Mouse (Mus musculus): Measurements from ENCODE around the gene Slc26a3. TPM values are rescaled to one million over a fixed set of nuclear protein-coding genes. Genes with fewer than 3 reads are reported as not detected.

The Slc26a3 gene
- not detected in 2 replicates for polyA plus RNA-seq (2014; fragmentation: Nextera tagmentation; extraction: Ambion mirVana)

- H3K27me3 ChIP-seq (ENCODE audit: control insufficient read depth, insufficient read depth, low read length) = no peaks in the 10 kb centered on the region
- H3K36me3 ChIP-seq (replicated peaks; ENCODE audit: control insufficient read depth, insufficient read depth, low read depth, low read length) = no peaks in the 10 kb centered on the region
- no peak for ATAC-seq (replicated peaks; ENCODE audit: insufficient number of reproducible peaks, low FRiP score, low TSS enrichment, low read depth)
- 81% methylated on average over 3 of the region's 3 CpGs for WGBS
- no peak within 1 kb of the TSS for H3K4me3 ChIP-seq (ENCODE audit: low read depth, low read length)
- no peak within 1 kb of the TSS for H3K27ac ChIP-seq (replicated peaks; ENCODE audit: low read depth, low read length)
- H3K9me3 ChIP-seq (replicated peaks; ENCODE audit: control insufficient read depth, low read length) = no peaks in the 10 kb centered on the region
- H3K4me2 ChIP-seq (ENCODE audit: low read depth, low read length) = no peak within 1 kb of the TSS
- DNase-seq (ENCODE audit: low spot score) = no peak
- H3K9ac ChIP-seq (replicated peaks; ENCODE audit: low read length) = no peak within 1 kb of the TSS
- H3K4me1 ChIP-seq (ENCODE audit: control insufficient read depth, insufficient read depth, low read length) = no peaks in the 10 kb centered on the region
Observed at GRCm38 (mm10) chr12:31390571-31390970, at the start of gene Slc26a3. TSS of gene Slc26a3 (plus strand) at chr12:31390871.

- ATAC-seq (replicated peaks; ENCODE audit: insufficient number of reproducible peaks, low FRiP score, low TSS enrichment, low read depth) (no peak), DNase-seq (ENCODE audit: low spot score) (no peak)
- H3K4me3 ChIP-seq (ENCODE audit: low read depth, low read length) = peak overlapping the region; percentile 97
- H3K27me3 ChIP-seq (ENCODE audit: control insufficient read depth, insufficient read depth, low read length) = no peaks in the 10 kb centered on the region
- no peak overlapping the region for H3K27ac ChIP-seq (replicated peaks; ENCODE audit: low read depth, low read length)
- 29% methylated on average over 15 of the region's 15 CpGs for WGBS
- H3K36me3 ChIP-seq (replicated peaks; ENCODE audit: control insufficient read depth, insufficient read depth, low read depth, low read length) = no peaks in the 10 kb centered on the region; the same call in none of the 2 replicates
- no peaks in the 10 kb centered on the region for H3K4me1 ChIP-seq (ENCODE audit: control insufficient read depth, insufficient read depth, low read length)
- H3K4me2 ChIP-seq (ENCODE audit: low read depth, low read length) = peak overlapping the region; percentile 37
- no peaks in the 10 kb centered on the region for H3K9me3 ChIP-seq (replicated peaks; ENCODE audit: control insufficient read depth, low read length)
- H3K9ac ChIP-seq (replicated peaks; ENCODE audit: low read length) = peak overlapping the region; percentile 84
Observed at GRCm38 (mm10) chr12:31350191-31350943, 40.3 kb upstream of the Slc26a3 start.

GRCm38 (mm10) chr12:31350944-31351928 lies 39.4 kb upstream of the Slc26a3 start, which contains the start of gene Dld:
TSS of gene Dld (minus strand) at chr12:31351453.
- no peaks in the 10 kb centered on the region; the same call in none of the 2 replicates for H3K36me3 ChIP-seq (replicated peaks; ENCODE audit: control insufficient read depth, insufficient read depth, low read depth, low read length)
- H3K9ac ChIP-seq (replicated peaks; ENCODE audit: low read length) = peak within 1 kb of the TSS; percentile 84
- H3K27ac ChIP-seq (replicated peaks; ENCODE audit: low read depth, low read length) = peak within 1 kb of the TSS; percentile 59; the same call in 1 of the 2 replicates
- H3K4me3 ChIP-seq (ENCODE audit: low read depth, low read length) = peak within 1 kb of the TSS; percentile 97
- H3K9me3 ChIP-seq (replicated peaks; ENCODE audit: control insufficient read depth, low read length) = no peaks in the 10 kb centered on the region
- H3K4me2 ChIP-seq (ENCODE audit: low read depth, low read length) = peak within 1 kb of the TSS; percentile 37
- WGBS = 6% methylated on average over 61 of the region's 66 CpGs
- ATAC-seq (replicated peaks; ENCODE audit: insufficient number of reproducible peaks, low FRiP score, low TSS enrichment, low read depth) = peak; percentile 99
- no peaks in the 10 kb centered on the region for H3K4me1 ChIP-seq (ENCODE audit: control insufficient read depth, insufficient read depth, low read length)
- H3K27me3 ChIP-seq (ENCODE audit: control insufficient read depth, insufficient read depth, low read length) = no peaks in the 10 kb centered on the region
- peak; percentile 98 for DNase-seq (ENCODE audit: low spot score)

- no peaks in the 10 kb centered on the region for H3K4me1 ChIP-seq (ENCODE audit: control insufficient read depth, insufficient read depth, low read length)
- WGBS = 73% methylated on average over 3 of the region's 3 CpGs
- H3K4me3 ChIP-seq (ENCODE audit: low read depth, low read length) = no peak overlapping the region
- no peaks in the 10 kb centered on the region for H3K36me3 ChIP-seq (replicated peaks; ENCODE audit: control insufficient read depth, insufficient read depth, low read depth, low read length)
- no peaks in the 10 kb centered on the region for H3K27me3 ChIP-seq (ENCODE audit: control insufficient read depth, insufficient read depth, low read length)
- ATAC-seq (replicated peaks; ENCODE audit: insufficient number of reproducible peaks, low FRiP score, low TSS enrichment, low read depth) = no peak
- no peak for DNase-seq (ENCODE audit: low spot score)
- no peaks in the 10 kb centered on the region for H3K9me3 ChIP-seq (replicated peaks; ENCODE audit: control insufficient read depth, low read length)
- H3K9ac ChIP-seq (replicated peaks; ENCODE audit: low read length) = no peak overlapping the region
- no peak overlapping the region for H3K4me2 ChIP-seq (ENCODE audit: low read depth, low read length)
- H3K27ac ChIP-seq (replicated peaks; ENCODE audit: low read depth, low read length) = no peak overlapping the region
Observed at GRCm38 (mm10) chr12:31366428-31366827, 24.2 kb upstream of the Slc26a3 start.

GRCm38 (mm10) chr12:31367721-31368120 lies 22.9 kb upstream of the Slc26a3 start:
- no peak overlapping the region for H3K4me3 ChIP-seq (ENCODE audit: low read depth, low read length)
- ATAC-seq (replicated peaks; ENCODE audit: insufficient number of reproducible peaks, low FRiP score, low TSS enrichment, low read depth) (no peak), DNase-seq (ENCODE audit: low spot score) (no peak)
- H3K9me3 ChIP-seq (replicated peaks; ENCODE audit: control insufficient read depth, low read length) = no peaks in the 10 kb centered on the region
- H3K4me1 ChIP-seq (ENCODE audit: control insufficient read depth, insufficient read depth, low read length) = no peaks in the 10 kb centered on the region
- no peaks in the 10 kb centered on the region for H3K36me3 ChIP-seq (replicated peaks; ENCODE audit: control insufficient read depth, insufficient read depth, low read depth, low read length)
- no peak overlapping the region for H3K27ac ChIP-seq (replicated peaks; ENCODE audit: low read depth, low read length)
- H3K9ac ChIP-seq (replicated peaks; ENCODE audit: low read length) = no peak overlapping the region
- H3K4me2 ChIP-seq (ENCODE audit: low read depth, low read length) = no peak overlapping the region
- no peaks in the 10 kb centered on the region for H3K27me3 ChIP-seq (ENCODE audit: control insufficient read depth, insufficient read depth, low read length)
- 81% methylated on average over 5 of the region's 5 CpGs for WGBS

- no peak overlapping the region for H3K9ac ChIP-seq (replicated peaks; ENCODE audit: low read length)
- ATAC-seq (replicated peaks; ENCODE audit: insufficient number of reproducible peaks, low FRiP score, low TSS enrichment, low read depth) = no peak
- WGBS = 83% methylated on average over 1 of the region's 1 CpGs
Observed at GRCm38 (mm10) chr12:31369118-31369517, 21.6 kb upstream of the Slc26a3 start.

GRCm38 (mm10) chr12:31369656-31370055 lies 21.0 kb upstream of the Slc26a3 start:
- no peaks in the 10 kb centered on the region for H3K9me3 ChIP-seq (replicated peaks; ENCODE audit: control insufficient read depth, low read length)

More at GRCm38 (mm10) chr12:31369118-31369517, 21.6 kb upstream of the Slc26a3 start:
- Histone ChIP-seq H3K36me3 (replicated peaks; ENCODE audit: control insufficient read depth, insufficient read depth, low read depth, low read length) (no peaks in the 10 kb centered on the region), H3K4me3 (ENCODE audit: low read depth, low read length) (no peak overlapping the region), H3K27ac (replicated peaks; ENCODE audit: low read depth, low read length) (no peak overlapping the region), H3K9me3 (replicated peaks; ENCODE audit: control insufficient read depth, low read length) (no peaks in the 10 kb centered on the region), H3K4me2 (ENCODE audit: low read depth, low read length) (no peak overlapping the region), H3K4me1 (ENCODE audit: control insufficient read depth, insufficient read depth, low read length) (no peaks in the 10 kb centered on the region), H3K27me3 (ENCODE audit: control insufficient read depth, insufficient read depth, low read length) (no peaks in the 10 kb centered on the region)
- no peak for DNase-seq (ENCODE audit: low spot score)

More at GRCm38 (mm10) chr12:31369656-31370055, 21.0 kb upstream of the Slc26a3 start:
- 88% methylated on average over 7 of the region's 7 CpGs for WGBS
- H3K36me3 ChIP-seq (replicated peaks; ENCODE audit: control insufficient read depth, insufficient read depth, low read depth, low read length) = no peaks in the 10 kb centered on the region
- DNase-seq (ENCODE audit: low spot score) (no peak), ATAC-seq (replicated peaks; ENCODE audit: insufficient number of reproducible peaks, low FRiP score, low TSS enrichment, low read depth) (no peak)
- H3K27ac ChIP-seq (replicated peaks; ENCODE audit: low read depth, low read length) = no peak overlapping the region
- no peaks in the 10 kb centered on the region for H3K4me1 ChIP-seq (ENCODE audit: control insufficient read depth, insufficient read depth, low read length)
- H3K4me3 ChIP-seq (ENCODE audit: low read depth, low read length) = no peak overlapping the region
- H3K4me2 ChIP-seq (ENCODE audit: low read depth, low read length) = no peak overlapping the region
- H3K27me3 ChIP-seq (ENCODE audit: control insufficient read depth, insufficient read depth, low read length) = no peaks in the 10 kb centered on the region
- no peak overlapping the region for H3K9ac ChIP-seq (replicated peaks; ENCODE audit: low read length)

All from embryonic facial prominence, embryonic 11.5 days (tissue).